Mouse (Mus musculus): Measurements from ENCODE around the gene Jph2.
A peak's percentile ranks its signal among the peaks of the same experiment; 100 is the strongest.

Gene Jph2

DNA sequence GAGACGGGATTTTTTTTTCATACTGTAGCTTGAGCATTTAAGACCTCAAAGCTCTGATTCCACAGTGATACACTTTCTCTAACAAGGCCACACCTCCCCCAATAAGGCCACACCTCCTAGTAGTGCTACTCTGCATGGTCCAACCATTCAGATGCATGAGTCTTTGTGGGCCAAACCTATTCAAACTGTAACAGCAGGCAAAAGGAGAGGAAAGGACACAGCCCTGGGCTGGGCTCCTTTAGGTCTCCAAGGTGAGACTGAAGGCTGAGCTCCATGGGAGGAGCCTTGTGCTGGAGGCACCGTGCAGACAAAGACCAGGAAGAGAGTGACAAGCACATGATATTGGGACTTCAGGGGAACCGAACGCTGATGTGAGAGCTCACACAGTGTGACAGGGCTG, 80.5 kb downstream of the Jph2 start:
- no peak for ATAC-seq (ENCODE audit: low TSS enrichment)

DNA sequence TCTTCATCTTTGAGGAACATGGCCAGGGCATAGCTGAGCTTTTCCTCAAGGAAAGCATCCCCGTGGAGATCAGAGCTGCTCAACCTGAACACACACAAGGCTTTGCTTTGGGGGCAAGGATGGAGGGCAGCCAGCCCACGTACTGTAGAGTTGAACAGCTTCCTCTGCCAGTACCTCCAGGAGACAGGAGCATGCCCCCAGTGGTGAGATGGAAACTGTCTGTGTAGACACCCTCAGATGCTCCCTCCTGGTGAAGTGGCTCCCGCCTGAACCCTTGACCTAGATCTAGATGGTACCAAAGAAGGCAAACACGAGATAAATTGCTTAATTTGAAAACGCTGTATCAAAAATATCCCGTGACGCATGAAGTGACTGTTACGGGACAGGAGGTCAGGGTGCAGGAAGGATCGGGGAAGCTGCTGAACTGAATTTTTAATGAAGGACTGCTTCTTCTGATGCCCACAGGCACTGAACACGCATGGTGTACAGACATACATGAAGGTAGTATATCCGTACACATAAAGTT, 87.6 kb downstream of the Jph2 start:
- ATAC-seq (ENCODE audit: low TSS enrichment) = no peak; the same call in 1 of the 2 replicates

- ATAC-seq (ENCODE audit: low TSS enrichment) = peak; percentile 88
Measured at GRCm38 (mm10) chr2:163309376-163309775, 88.4 kb downstream of the Jph2 start.

- no peak for ATAC-seq (ENCODE audit: low TSS enrichment)
Measured at GRCm38 (mm10) chr2:163303037-163303436, 94.8 kb downstream of the Jph2 start.

DNA sequence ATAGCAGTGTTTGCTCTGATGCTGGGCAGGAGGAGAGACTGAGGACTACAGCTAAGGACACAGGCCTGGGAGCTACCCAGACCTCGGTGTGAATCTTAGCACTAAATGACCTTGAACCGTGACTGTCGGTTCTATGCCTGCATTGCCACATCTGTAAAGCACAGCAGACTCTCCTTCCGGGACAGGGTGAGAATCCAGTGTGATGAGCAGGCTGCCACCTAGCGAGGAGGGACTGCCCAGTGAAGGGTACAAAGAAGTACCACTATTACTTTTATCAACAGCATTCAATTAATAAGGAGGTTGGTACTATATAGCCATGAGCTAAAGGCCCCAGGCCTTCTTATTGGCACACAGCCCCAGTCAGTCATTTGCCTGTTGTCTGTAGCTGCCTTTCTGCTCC, 96.2 kb downstream of the Jph2 start:
- no peak for ATAC-seq (ENCODE audit: low TSS enrichment)

DNA sequence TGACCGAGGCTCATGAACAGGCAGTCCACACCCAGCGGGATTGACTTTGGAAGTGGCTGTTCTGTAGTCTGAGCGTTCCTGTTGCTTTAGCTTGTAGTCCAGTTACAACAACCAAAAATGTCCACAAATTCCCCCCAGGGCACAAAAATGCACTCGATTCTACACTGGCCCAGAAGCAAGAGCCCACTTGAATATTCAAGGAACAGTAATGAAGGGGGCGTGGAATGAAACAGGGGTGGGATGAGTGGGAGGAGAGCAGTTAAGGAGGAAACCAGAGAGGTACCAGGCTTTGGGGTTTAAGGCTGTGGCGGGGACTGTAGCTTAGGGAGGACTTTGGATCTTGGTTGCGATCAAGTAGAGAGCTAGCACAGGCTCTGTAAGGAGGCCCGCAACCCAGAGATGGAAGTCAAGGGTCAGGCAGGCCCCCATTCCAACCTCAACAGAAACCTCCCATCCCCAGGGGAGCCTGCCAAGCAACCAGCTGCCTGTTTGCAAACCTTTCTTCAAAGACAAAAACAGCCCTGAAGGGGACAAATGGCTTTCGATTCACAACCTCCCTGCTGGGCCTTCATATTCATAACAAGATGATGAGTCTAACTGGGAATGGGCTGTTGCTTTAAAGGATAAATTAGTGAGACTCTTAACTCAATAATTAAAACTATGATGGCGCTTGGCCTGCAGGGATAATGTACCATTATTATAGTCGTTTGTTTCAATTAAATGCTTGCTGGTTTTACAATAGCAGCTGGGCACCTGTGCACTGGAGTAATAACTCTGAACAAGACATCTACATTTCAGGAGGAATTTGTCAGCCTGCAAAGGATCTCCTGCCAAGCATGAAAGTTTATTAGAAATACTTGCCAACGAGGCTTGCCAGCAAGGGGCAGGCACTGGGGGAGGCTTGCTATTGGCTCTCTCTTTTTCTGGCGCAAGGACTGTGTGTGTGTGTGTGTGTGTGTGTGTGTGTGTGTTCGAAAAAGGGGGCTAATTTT, 97.4 kb downstream of the Jph2 start:
- no peak for ATAC-seq (ENCODE audit: low TSS enrichment)

DNA sequence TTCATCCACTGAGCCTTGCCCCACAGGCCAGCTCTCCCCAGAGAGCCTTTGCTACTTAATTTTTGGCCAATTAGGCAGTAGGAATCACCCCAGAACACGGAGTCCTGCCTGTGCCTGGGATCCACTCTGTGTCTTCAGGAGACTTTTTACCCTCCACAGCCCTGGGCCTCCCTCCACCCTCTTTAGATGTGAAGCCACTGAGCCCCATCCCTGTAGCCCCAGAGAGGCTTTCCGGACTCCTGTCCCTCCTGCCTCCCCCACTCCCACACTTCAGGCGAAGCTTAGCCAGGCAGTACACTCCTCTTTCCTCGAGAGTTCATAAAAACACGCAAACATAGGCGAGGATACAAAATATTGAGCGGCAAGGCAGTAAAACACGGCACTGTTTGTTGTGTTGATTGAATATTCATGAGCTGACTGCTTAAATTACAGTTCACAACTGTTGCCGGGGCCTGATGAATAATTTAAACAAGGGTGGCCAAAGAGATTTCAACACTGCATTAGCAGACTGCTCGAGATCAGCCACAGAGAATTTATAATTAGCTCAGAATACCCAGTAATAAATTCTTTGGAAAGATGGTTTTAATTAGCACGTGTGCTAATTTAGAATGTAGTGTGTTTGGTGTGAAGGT, 100.7 kb downstream of the Jph2 start:
- ATAC-seq (ENCODE audit: low TSS enrichment) = no peak

GRCm38 (mm10) chr2:163288881-163289379, 108.9 kb downstream of the Jph2 start:
- peak; percentile 20; the same call in 1 of the 2 replicates for ATAC-seq (ENCODE audit: low TSS enrichment)
